Mouse (Mus musculus): ENCODE results near the gene Dgat2l6. TPM values are rescaled to one million over a fixed set of nuclear protein-coding genes. Genes with fewer than 3 reads are reported as not detected.
A peak's percentile ranks its signal among the peaks of the same experiment; 100 is the strongest.

The Dgat2l6 gene
- total RNA-seq (2021): 1 to 10 TPM in 1 of 2 experiments, under 1 TPM in 1; 0.35 to 1.1 TPM
- long read RNA-seq, experiment 1, partial matches to known transcripts: 0 of 1 reads
- long read RNA-seq, experiment 1, other reads (novel, unspliced or antisense): 1 of 1 reads
- long read RNA-seq, experiment 2: 0 reads

- intact Hi-C loops (cut with DNase I): no loop called here
- no peak for DNase-seq (ENCODE audit: extremely low spot score in 1 of 2, low spot score in 2 of 2)
- no peak for TF ChIP-seq CTCF (IDR thresholded peaks at IDR 0.05)
Measured at GRCm38 (mm10) chrX:100524471-100524870, at the start of gene Dgat2l6. Gene Dgat2l6, plus strand, starts transcription at chrX:100524838.

GRCm38 (mm10) chrX:100475569-100476223 is 48.9 kb upstream of the Dgat2l6 start:
- DNase-seq (ENCODE audit: extremely low spot score in 1 of 2, low spot score in 2 of 2): no peak
- intact Hi-C loops (cut with DNase I): loop anchor here (5.0 kb wide), 1 partner anchor 78 kb away; no protein-coding TSS in a partner anchor
- no peak overlapping the region for H3K4me3 ChIP-seq
- H3K27ac ChIP-seq: no peak overlapping the region
- TF ChIP-seq CTCF (IDR thresholded peaks at IDR 0.05): no peak

More at GRCm38 (mm10) chrX:100524471-100524870, at the start of gene Dgat2l6:
- no peak within 1 kb of the TSS for H3K27ac ChIP-seq
- no peak within 1 kb of the TSS for H3K4me3 ChIP-seq

GRCm38 (mm10) chrX:100480317-100480716 is 44.3 kb upstream of the Dgat2l6 start:
- TF ChIP-seq CTCF (IDR thresholded peaks at IDR 0.05): peak; percentile 61
- intact Hi-C loops (cut with DNase I): loop anchor here (5.0 kb wide), 2 partner anchors 673 to 1348 kb away; no protein-coding TSS in a partner anchor
- no peak overlapping the region for H3K27ac ChIP-seq
- H3K4me3 ChIP-seq: no peak overlapping the region
- peak; percentile 37 to 47 for DNase-seq (ENCODE audit: extremely low spot score in 1 of 2, low spot score in 2 of 2)

DNA sequence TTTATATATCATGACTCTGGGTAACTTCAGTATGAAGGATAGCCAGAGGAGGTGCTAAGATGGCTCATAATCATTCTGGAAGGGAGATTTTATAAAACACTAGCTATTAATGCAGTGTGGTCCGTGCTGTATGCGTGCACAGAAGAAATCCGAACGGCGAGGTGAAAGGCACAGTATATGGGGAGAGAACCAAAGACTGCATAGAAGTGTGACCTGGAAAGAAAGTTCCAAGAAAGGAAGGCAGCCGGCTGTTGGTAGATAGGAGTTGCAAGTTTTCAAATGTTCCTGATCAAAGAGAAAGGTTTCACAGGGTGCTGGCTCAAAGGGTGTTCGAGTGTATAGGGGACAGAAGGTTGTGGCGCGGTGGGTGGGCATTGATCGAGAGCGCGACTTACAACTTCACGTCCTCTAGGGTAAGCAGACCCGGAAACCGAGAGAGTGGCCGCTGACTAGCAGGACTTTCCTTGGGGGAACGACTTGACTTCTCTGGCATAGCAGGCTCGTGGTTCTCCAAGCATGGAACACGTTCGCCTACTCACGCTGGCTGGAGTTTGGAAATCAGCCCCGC is 31.1 kb upstream of the Dgat2l6 start:
- H3K27ac ChIP-seq: no peak overlapping the region
- H3K4me3 ChIP-seq: peak overlapping the region; percentile 58
- intact Hi-C loops (cut with DNase I): no loop called here
- no peak for TF ChIP-seq CTCF (IDR thresholded peaks at IDR 0.05)
- DNase-seq (ENCODE audit: extremely low spot score in 1 of 2, low spot score in 2 of 2): no peak

GRCm38 (mm10) chrX:100494068-100494978 is 30.3 kb upstream of the Dgat2l6 start, which contains the start of gene Igbp1:
Gene Igbp1, plus strand, starts transcription at chrX:100494291.
- peak; percentile 3 for TF ChIP-seq CTCF (IDR thresholded peaks at IDR 0.05)
- H3K27ac ChIP-seq: peak within 1 kb of the TSS; percentile 48

GRCm38 (mm10) chrX:100504175-100504851 is 20.3 kb upstream of the Dgat2l6 start:
- intact Hi-C loops (cut with DNase I): no loop called here
- TF ChIP-seq CTCF (IDR thresholded peaks at IDR 0.05): no peak
- no peak for DNase-seq (ENCODE audit: extremely low spot score in 1 of 2, low spot score in 2 of 2)
- Histone ChIP-seq H3K27ac (no peak overlapping the region), H3K4me3 (no peak overlapping the region)

More at GRCm38 (mm10) chrX:100494068-100494978, 30.3 kb upstream of the Dgat2l6 start, which contains the start of gene Igbp1:
- DNase-seq (ENCODE audit: extremely low spot score in 1 of 2, low spot score in 2 of 2): peak; percentile 65 to 75
- peak within 1 kb of the TSS; percentile 58 for H3K4me3 ChIP-seq
- intact Hi-C loops (cut with DNase I): no loop called here

DNA sequence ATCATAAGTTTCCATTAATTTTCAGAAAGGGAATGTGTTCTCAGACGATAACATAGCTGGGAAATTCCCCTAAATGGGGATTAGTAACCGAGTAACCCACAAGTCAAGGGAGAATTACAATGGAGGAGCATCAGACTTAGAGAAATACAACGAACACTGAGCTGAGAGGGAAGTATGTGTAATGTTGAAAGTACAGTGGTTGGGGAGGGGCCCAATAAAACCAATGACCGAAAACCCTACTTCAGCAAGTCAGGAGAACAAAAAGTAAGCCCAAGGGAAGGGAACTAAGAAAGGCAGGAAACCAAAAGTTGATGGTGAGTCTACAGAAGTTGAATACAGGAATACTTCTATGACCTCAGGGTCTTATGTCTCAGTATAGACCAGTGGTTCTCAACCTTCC is 16.5 kb upstream of the Dgat2l6 start:
- no peak overlapping the region for H3K27ac ChIP-seq
- intact Hi-C loops (cut with DNase I): no loop called here
- DNase-seq (ENCODE audit: extremely low spot score in 1 of 2, low spot score in 2 of 2): no peak
- no peak for TF ChIP-seq CTCF (IDR thresholded peaks at IDR 0.05)
- no peak overlapping the region for H3K4me3 ChIP-seq

- Histone ChIP-seq H3K4me3 (no peak overlapping the region), H3K27ac (no peak overlapping the region)
- intact Hi-C loops (cut with DNase I): loop anchor here (10.0 kb wide), 2 partner anchors 225 to 615 kb away; no protein-coding TSS in a partner anchor
- TF ChIP-seq CTCF (IDR thresholded peaks at IDR 0.05): no peak
- no peak for DNase-seq (ENCODE audit: extremely low spot score in 1 of 2, low spot score in 2 of 2)
Measured at GRCm38 (mm10) chrX:100509921-100510320, 14.7 kb upstream of the Dgat2l6 start.

DNA sequence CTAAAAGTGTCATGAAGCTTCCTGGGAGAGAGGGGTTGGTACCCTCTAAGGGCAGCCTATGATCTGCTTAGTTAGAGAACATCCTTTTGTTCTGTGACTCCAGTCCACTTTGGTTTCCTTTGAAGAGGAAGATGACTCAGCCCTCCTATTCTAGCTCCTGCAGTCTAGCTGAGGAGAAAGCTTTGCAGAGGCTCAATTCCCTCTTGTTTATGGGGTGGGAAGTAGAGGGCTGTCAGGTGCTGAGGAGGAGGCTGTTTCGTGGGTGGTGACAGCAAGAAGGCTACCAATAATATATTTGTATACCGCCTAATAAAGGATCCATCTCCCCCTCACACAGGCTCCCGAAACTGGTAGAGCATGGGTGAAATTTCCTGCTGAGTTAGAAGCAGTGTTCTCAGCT is 8.0 kb upstream of the Dgat2l6 start:
- peak in 1 of 2 experiments; percentile 13 for DNase-seq (ENCODE audit: extremely low spot score in 1 of 2, low spot score in 2 of 2)
- H3K27ac ChIP-seq: peak overlapping the region; percentile 47; the same call in 1 of the 2 replicates
- TF ChIP-seq CTCF (IDR thresholded peaks at IDR 0.05): no peak
- no peak overlapping the region for H3K4me3 ChIP-seq
- intact Hi-C loops (cut with DNase I): loop anchor here (1.0 to 10.0 kb wide), 3 partner anchors 81 to 608 kb away; no protein-coding TSS in a partner anchor

- intact Hi-C loops (cut with DNase I): loop anchor here (1.0 to 10.0 kb wide), 3 partner anchors 80 to 607 kb away; no protein-coding TSS in a partner anchor
- Histone ChIP-seq H3K4me3 (no peak overlapping the region), H3K27ac (peak overlapping the region; percentile 47; the same call in 1 of the 2 replicates)
- peak; percentile 34 for TF ChIP-seq CTCF (IDR thresholded peaks at IDR 0.05)
- DNase-seq (ENCODE audit: extremely low spot score in 1 of 2, low spot score in 2 of 2): peak; percentile 13 to 36
Measured at GRCm38 (mm10) chrX:100517626-100518025, 7.0 kb upstream of the Dgat2l6 start.
